Mouse (Mus musculus): ENCODE measurements around the gene Plxna4.

DNA sequence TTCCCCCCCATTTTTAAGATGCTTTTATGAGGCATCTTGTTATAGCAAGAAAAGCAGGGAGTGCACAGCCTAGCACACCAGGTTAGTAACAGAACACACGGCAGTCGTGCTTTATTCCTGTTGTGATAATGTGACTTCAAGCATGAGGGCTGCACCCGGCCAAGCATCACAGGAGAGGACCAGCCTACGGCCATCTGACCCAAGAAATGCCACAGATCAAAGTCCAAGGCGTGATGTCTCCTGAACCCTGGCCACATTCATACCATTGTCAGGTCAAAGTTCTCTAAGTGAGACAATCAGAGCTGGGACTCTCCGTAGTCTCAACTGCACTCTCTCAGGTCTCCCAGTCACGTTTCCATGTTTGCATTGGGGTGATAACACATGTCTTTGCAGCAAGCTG, 262.1 kb downstream of the Plxna4 start:
- TF ChIP-seq CHD2 (IDR thresholded peaks at IDR 0.05; ENCODE audit: low read depth, low read length) (no peak), ZC3H11A (IDR thresholded peaks at IDR 0.05; ENCODE audit: borderline replicate concordance, low read depth, low read length) (no peak), HCFC1 (IDR thresholded peaks at IDR 0.05; ENCODE audit: borderline replicate concordance, insufficient read depth, low read length) (no peak)

Data from ES-E14 (cell line).